Comparison of ENCODE assay signal across 30 mouse cellular contexts in genomic region chr7:132244637-132245036, GRCm38 (mm10).
"Had no signal": no experiment of that assay in that cellular context is flagged by ENCODE, and none has a peak within 500 bp of the region (broad histone marks: within the 10 kb centered on the region; RNA-seq: fewer than 3 reads in every experiment).

No protein-coding gene starts in this region.

- H3K9ac ChIP-seq: limb, embryonic 12.5 days; limb, embryonic 13.5 days; limb, embryonic 15.5 days; liver, embryonic 12.5 days; liver, embryonic 13.5 days; liver, embryonic 14.5 days; liver, embryonic 15.5 days; liver, postnatal 0 days; lung, embryonic 14.5 days; lung, embryonic 15.5 days; midbrain, embryonic 12.5 days; midbrain, embryonic 13.5 days; midbrain, embryonic 15.5 days had no signal

- DNase-seq: left cerebral cortex, postnatal 4 days; liver; liver, embryonic 13.5 days; liver, postnatal 0 days; lung, adult 18-20 months; lung, adult 2 months; lung, embryonic 14.5 days; lung, postnatal 10 days; lung, postnatal 14 days; lung, postnatal 36 days; lung, postnatal 4 days; midbrain, embryonic 14.5 days had no signal

- ATAC-seq: liver, embryonic 12.5 days; liver, postnatal 0 days; lung, postnatal 0 days; midbrain, embryonic 13.5 days; midbrain, embryonic 15.5 days; midbrain, embryonic 16.5 days had no signal

- H3K9me3 ChIP-seq: limb, embryonic 10.5 days; limb, embryonic 12.5 days; limb, embryonic 13.5 days; limb, embryonic 15.5 days; liver, embryonic 12.5 days; liver, embryonic 13.5 days; liver, embryonic 15.5 days; lung, embryonic 15.5 days; megakaryocyte, embryonic 14.5 days; midbrain, embryonic 12.5 days; midbrain, embryonic 13.5 days; midbrain, embryonic 15.5 days had no signal

- H3K4me3 ChIP-seq: left cerebral cortex, adult 2 months; limb, embryonic 10.5 days; limb, embryonic 12.5 days; limb, embryonic 13.5 days; limb, embryonic 15.5 days; liver, embryonic 12.5 days; liver, embryonic 13.5 days; liver, embryonic 15.5 days; lung, embryonic 15.5 days; megakaryocyte, embryonic 14.5 days; midbrain, embryonic 12.5 days; midbrain, embryonic 13.5 days; midbrain, embryonic 15.5 days; myocyte had no signal

- H3K4me2 ChIP-seq: limb, embryonic 12.5 days; limb, embryonic 13.5 days; limb, embryonic 15.5 days; liver, embryonic 11.5 days; liver, embryonic 12.5 days; liver, embryonic 13.5 days; liver, embryonic 15.5 days; lung, embryonic 14.5 days; lung, embryonic 15.5 days; midbrain, embryonic 12.5 days; midbrain, embryonic 13.5 days; midbrain, embryonic 15.5 days had no signal

- H3K27ac ChIP-seq: left cerebral cortex, adult 2 months; limb, embryonic 10.5 days; limb, embryonic 12.5 days; limb, embryonic 13.5 days; limb, embryonic 15.5 days; liver, embryonic 12.5 days; liver, embryonic 13.5 days; liver, embryonic 14.5 days; liver, embryonic 15.5 days; macrophage; midbrain, embryonic 12.5 days; midbrain, embryonic 13.5 days; midbrain, embryonic 15.5 days had no signal

- H3K27me3 ChIP-seq: limb, embryonic 12.5 days; limb, embryonic 13.5 days; limb, embryonic 15.5 days; liver, embryonic 12.5 days; liver, embryonic 13.5 days; liver, embryonic 15.5 days; lung, embryonic 15.5 days; midbrain, embryonic 12.5 days; midbrain, embryonic 13.5 days; midbrain, embryonic 15.5 days had no signal

- H3K36me3 ChIP-seq: midbrain, embryonic 15.5 days had no signal
